Mouse (Mus musculus): ENCODE measurements around the gene Maml3. TPM values are rescaled to one million over a fixed set of nuclear protein-coding genes. Genes with fewer than 3 reads are reported as not detected.
A peak's percentile ranks its signal among the peaks of the same experiment; 100 is the strongest.

Maml3 gene
- polyA plus RNA-seq, 1 experiment from 2014 or later = 5.6 TPM

GRCm38 (mm10) chr3:51712382-51712781 lies 392.5 kb downstream of the Maml3 start:
- Histone ChIP-seq H3K4me1 (replicated peaks) (peaks cover 46% of the 10 kb centered on the region), H3K36me3 (no peaks in the 10 kb centered on the region), H3K27ac (peak overlapping the region; percentile 50), H3K9me3 (0 out of 2 replicates have a peak, but pooled peaks cover 3% of the 10 kb centered on the region), H3K27me3 (ENCODE audit: insufficient read depth, poor library complexity, severe bottlenecking) (no peaks in the 10 kb centered on the region), H3K4me3 (no peak overlapping the region)
- DNase-seq (ENCODE audit: low spot score) = no peak
- 67% methylated on average over 3 of the region's 3 CpGs for WGBS

- 0 out of 2 replicates have a peak, but pooled peaks cover 2% of the 10 kb centered on the region for H3K36me3 ChIP-seq
- no peaks in the 10 kb centered on the region for H3K27me3 ChIP-seq (ENCODE audit: insufficient read depth, poor library complexity, severe bottlenecking)
- peak overlapping the region; percentile 50; the same call in 1 of the 2 replicates for H3K27ac ChIP-seq
- peak; percentile 49 for DNase-seq (ENCODE audit: low spot score)
- 79% methylated on average over 21 of the region's 21 CpGs for WGBS
- H3K9me3 ChIP-seq = peaks cover 3% of the 10 kb centered on the region; the same call in 1 of the 2 replicates
- peaks cover 36% of the 10 kb centered on the region for H3K4me1 ChIP-seq (replicated peaks)
- H3K4me3 ChIP-seq = no peak overlapping the region
These were observed 396.0 kb downstream of the Maml3 start for GRCm38 (mm10) chr3:51708746-51709411.

GRCm38 (mm10) chr3:51708375-51708745 lies 396.5 kb downstream of the Maml3 start:
- 80% methylated on average over 1 of the region's 1 CpGs for WGBS
- DNase-seq (ENCODE audit: low spot score) = no peak
- H3K4me3 ChIP-seq = no peak overlapping the region
- H3K9me3 ChIP-seq = peaks cover 3% of the 10 kb centered on the region; the same call in 1 of the 2 replicates
- H3K27ac ChIP-seq = 0 out of 2 replicates have a peak overlapping the region, but pooled peaks have one; percentile 50
- H3K27me3 ChIP-seq (ENCODE audit: insufficient read depth, poor library complexity, severe bottlenecking) = no peaks in the 10 kb centered on the region
- peaks cover 32% of the 10 kb centered on the region for H3K4me1 ChIP-seq (replicated peaks)
- H3K36me3 ChIP-seq = 0 out of 2 replicates have a peak, but pooled peaks cover 2% of the 10 kb centered on the region

DNA sequence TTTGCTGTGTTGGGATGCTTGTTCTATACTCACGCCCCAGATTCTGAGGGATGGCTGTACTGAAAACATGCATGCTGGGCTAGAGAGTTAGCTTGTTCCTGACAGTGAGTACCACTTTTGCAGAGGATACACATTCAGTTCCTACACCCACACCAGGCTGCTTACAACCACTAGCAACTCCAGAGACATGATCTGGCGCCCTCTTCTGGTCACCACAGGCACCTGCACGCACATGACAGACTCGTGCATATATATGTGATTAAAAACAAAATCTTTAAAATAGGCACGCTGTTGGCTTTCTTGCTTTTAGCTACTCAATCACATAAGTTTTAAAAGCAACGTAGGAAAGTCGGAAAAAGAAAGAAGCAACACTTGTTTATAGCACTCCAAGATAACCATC lies 399.7 kb downstream of the Maml3 start:
- no peak overlapping the region for H3K27ac ChIP-seq
- no peak overlapping the region for H3K4me3 ChIP-seq
- no peaks in the 10 kb centered on the region for H3K27me3 ChIP-seq (ENCODE audit: insufficient read depth, poor library complexity, severe bottlenecking)
- WGBS = 80% methylated on average over 7 of the region's 7 CpGs
- 0 out of 2 replicates have a peak, but pooled peaks cover 2% of the 10 kb centered on the region for H3K36me3 ChIP-seq
- H3K4me1 ChIP-seq (replicated peaks) = peaks cover 43% of the 10 kb centered on the region
- H3K9me3 ChIP-seq = peaks cover 3% of the 10 kb centered on the region; the same call in 1 of the 2 replicates
- DNase-seq (ENCODE audit: low spot score) = no peak

DNA sequence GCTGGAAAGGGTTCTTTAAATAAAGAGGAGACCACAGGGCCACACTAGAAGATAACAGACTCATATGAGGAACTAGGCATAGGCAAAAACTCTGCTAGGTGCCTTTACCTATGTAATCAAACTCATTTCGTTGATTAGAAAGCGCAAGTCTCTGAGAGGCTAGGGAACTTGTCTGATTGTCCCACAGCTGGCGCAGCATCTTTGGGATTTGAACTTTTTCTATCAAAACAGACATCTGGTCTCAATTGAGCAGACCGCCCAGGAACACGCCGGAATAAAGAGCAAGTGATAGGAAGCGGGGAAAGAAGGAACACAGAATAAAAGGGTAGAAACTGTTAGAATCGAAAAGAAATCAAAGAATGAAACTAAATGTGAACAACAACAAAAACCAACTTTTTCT lies 401.4 kb downstream of the Maml3 start:
- 80% methylated on average over 8 of the region's 8 CpGs for WGBS
- no peak for DNase-seq (ENCODE audit: low spot score)
- peaks cover 3% of the 10 kb centered on the region; the same call in 1 of the 2 replicates for H3K9me3 ChIP-seq
- peaks cover 34% of the 10 kb centered on the region for H3K4me1 ChIP-seq (replicated peaks)
- no peak overlapping the region for H3K4me3 ChIP-seq
- H3K36me3 ChIP-seq = 0 out of 2 replicates have a peak, but pooled peaks cover 2% of the 10 kb centered on the region
- H3K27me3 ChIP-seq (ENCODE audit: insufficient read depth, poor library complexity, severe bottlenecking) = no peaks in the 10 kb centered on the region
- peak overlapping the region; percentile 91; the same call in 1 of the 2 replicates for H3K27ac ChIP-seq

GRCm38 (mm10) chr3:51702701-51703286 lies 402.1 kb downstream of the Maml3 start:
- Histone ChIP-seq H3K9me3 (no peaks in the 10 kb centered on the region; the same call in 1 of the 2 replicates), H3K27me3 (ENCODE audit: insufficient read depth, poor library complexity, severe bottlenecking) (no peaks in the 10 kb centered on the region), H3K4me1 (replicated peaks) (peaks cover 34% of the 10 kb centered on the region), H3K4me3 (no peak overlapping the region), H3K36me3 (0 out of 2 replicates have a peak, but pooled peaks cover 2% of the 10 kb centered on the region), H3K27ac (peak overlapping the region; percentile 91)
- WGBS = 73% methylated on average over 8 of the region's 8 CpGs
- peak; percentile 20 for DNase-seq (ENCODE audit: low spot score)

DNA sequence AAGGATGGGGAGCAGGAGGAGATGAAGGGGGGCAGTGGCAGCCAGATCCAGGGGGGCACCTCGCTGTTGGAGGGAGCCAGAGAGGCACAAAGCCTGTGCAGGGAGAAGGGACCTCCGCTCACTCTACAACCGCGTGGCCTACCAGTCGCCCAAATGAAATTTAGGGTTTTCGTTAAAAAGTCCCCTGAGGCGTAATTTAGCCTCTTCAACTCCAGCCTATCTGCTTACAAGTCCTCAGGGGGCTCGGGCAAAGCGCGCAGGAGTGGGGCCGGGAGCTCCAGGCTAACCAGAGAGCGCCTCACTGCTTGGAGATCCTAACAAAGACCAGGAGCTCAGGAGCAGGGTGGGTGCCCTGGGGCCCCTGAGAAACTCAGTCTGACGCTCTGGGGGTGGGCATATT lies 402.9 kb downstream of the Maml3 start:
- WGBS = 2% methylated on average over 13 of the region's 13 CpGs
- peak overlapping the region; percentile 91 for H3K27ac ChIP-seq
- no peaks in the 10 kb centered on the region; the same call in 1 of the 2 replicates for H3K9me3 ChIP-seq
- H3K36me3 ChIP-seq = peaks cover 9% of the 10 kb centered on the region
- peaks cover 38% of the 10 kb centered on the region for H3K4me1 ChIP-seq (replicated peaks)
- H3K27me3 ChIP-seq (ENCODE audit: insufficient read depth, poor library complexity, severe bottlenecking) = no peaks in the 10 kb centered on the region
- peak; percentile 75 for DNase-seq (ENCODE audit: low spot score)
- H3K4me3 ChIP-seq = peak overlapping the region; percentile 46

GRCm38 (mm10) chr3:51701281-51701751 lies 403.6 kb downstream of the Maml3 start:
- peak; percentile 95 for DNase-seq (ENCODE audit: low spot score)
- H3K4me3 ChIP-seq = peak overlapping the region; percentile 46
- peaks cover 16% of the 10 kb centered on the region for H3K36me3 ChIP-seq
- under 1% methylated on average over 27 of the region's 27 CpGs for WGBS
- no peaks in the 10 kb centered on the region for H3K27me3 ChIP-seq (ENCODE audit: insufficient read depth, poor library complexity, severe bottlenecking)
- peaks cover 38% of the 10 kb centered on the region for H3K4me1 ChIP-seq (replicated peaks)
- no peaks in the 10 kb centered on the region; the same call in 1 of the 2 replicates for H3K9me3 ChIP-seq
- peak overlapping the region; percentile 91 for H3K27ac ChIP-seq

DNA sequence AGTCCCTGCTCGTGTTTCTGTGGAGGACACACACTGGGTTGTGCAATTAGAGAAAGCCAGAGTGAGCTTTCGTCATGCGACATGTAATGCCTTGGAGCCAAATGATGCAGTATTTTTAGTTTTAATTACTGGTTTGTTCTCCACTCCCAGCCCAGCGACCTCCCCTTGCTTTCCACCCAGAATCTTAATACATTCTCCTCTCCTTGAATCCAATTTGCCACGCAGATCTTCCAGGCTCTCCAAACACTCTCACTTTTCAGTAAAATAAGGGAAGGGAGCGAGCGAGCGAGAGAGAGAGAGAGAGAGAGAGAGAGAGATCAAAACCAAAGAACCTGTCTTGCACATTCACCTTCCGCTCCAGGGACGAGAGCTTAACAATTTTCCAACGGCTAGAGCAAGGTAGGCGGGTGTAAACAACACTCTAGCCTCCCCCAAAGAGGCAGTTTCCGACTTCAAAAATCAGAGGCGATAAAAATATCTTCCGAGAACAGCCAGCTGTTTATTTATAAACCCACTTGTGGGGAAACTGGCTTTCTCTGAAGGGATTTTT lies 404.1 kb downstream of the Maml3 start:
- 41% methylated on average over 15 of the region's 15 CpGs for WGBS
- H3K4me3 ChIP-seq = peak overlapping the region; percentile 46
- peaks cover 38% of the 10 kb centered on the region for H3K4me1 ChIP-seq (replicated peaks)
- no peaks in the 10 kb centered on the region; the same call in 1 of the 2 replicates for H3K9me3 ChIP-seq
- DNase-seq (ENCODE audit: low spot score) = no peak
- peak overlapping the region; percentile 91 for H3K27ac ChIP-seq
- H3K36me3 ChIP-seq = peaks cover 20% of the 10 kb centered on the region
- H3K27me3 ChIP-seq (ENCODE audit: insufficient read depth, poor library complexity, severe bottlenecking) = no peaks in the 10 kb centered on the region

GRCm38 (mm10) chr3:51700123-51700522 lies 404.8 kb downstream of the Maml3 start:
- Histone ChIP-seq H3K9me3 (no peaks in the 10 kb centered on the region; the same call in 1 of the 2 replicates), H3K27me3 (ENCODE audit: insufficient read depth, poor library complexity, severe bottlenecking) (no peaks in the 10 kb centered on the region), H3K4me3 (no peak overlapping the region), H3K4me1 (replicated peaks) (peaks cover 38% of the 10 kb centered on the region), H3K36me3 (peaks cover 25% of the 10 kb centered on the region), H3K27ac (peak overlapping the region; percentile 91; the same call in 1 of the 2 replicates)
- no peak for DNase-seq (ENCODE audit: low spot score)
- 88% methylated on average over 4 of the region's 4 CpGs for WGBS

GRCm38 (mm10) chr3:51697931-51698330 lies 406.9 kb downstream of the Maml3 start:
- 95% methylated on average over 3 of the region's 3 CpGs for WGBS
- Histone ChIP-seq H3K27me3 (ENCODE audit: insufficient read depth, poor library complexity, severe bottlenecking) (no peaks in the 10 kb centered on the region), H3K4me3 (no peak overlapping the region), H3K36me3 (peaks cover 42% of the 10 kb centered on the region), H3K9me3 (no peaks in the 10 kb centered on the region), H3K4me1 (replicated peaks) (peaks cover 33% of the 10 kb centered on the region), H3K27ac (0 out of 2 replicates have a peak overlapping the region, but pooled peaks have one; percentile 16)
- no peak for DNase-seq (ENCODE audit: low spot score)

- Histone ChIP-seq H3K4me1 (replicated peaks) (peaks cover 11% of the 10 kb centered on the region), H3K9me3 (no peaks in the 10 kb centered on the region), H3K4me3 (no peak overlapping the region), H3K27me3 (ENCODE audit: insufficient read depth, poor library complexity, severe bottlenecking) (no peaks in the 10 kb centered on the region), H3K36me3 (peaks cover 61% of the 10 kb centered on the region), H3K27ac (no peak overlapping the region)
- WGBS = 91% methylated on average over 3 of the region's 3 CpGs
- no peak for DNase-seq (ENCODE audit: low spot score)
These were observed 409.2 kb downstream of the Maml3 start for GRCm38 (mm10) chr3:51695713-51696112.

Measured in hindbrain, embryonic 10.5 days (tissue).